Mouse (Mus musculus) embryonic facial prominence, embryonic 13.5 days (tissue): ENCODE data around the gene Il10. TPM values are rescaled to one million over a fixed set of nuclear protein-coding genes. Genes with fewer than 3 reads are reported as not detected.
"Not testable (repeated sequence)": the region's sequence is repeated elsewhere in the genome, so short reads cannot be mapped to it uniquely, and the experiment has no call there.

Experiments used
- ATAC-seq: fragments of 200-750 bp; cut with Nextera tagmentation; 2 replicates; pipeline ENCODE4 v1.8.0; 2017; ENCODE audit warnings: low read depth; ENCODE audit not compliant: insufficient number of reproducible peaks, insufficient read depth, low FRiP score, low TSS enrichment
- H3K27ac ChIP-seq: fragments of 300-500 bp; sonication (generic); 2 replicates; pipeline ENCODE4 v1.5.1; 2015; ENCODE audit warnings: moderate library complexity, mild to moderate bottlenecking, inconsistent platforms
- H3K27me3 ChIP-seq: fragments of 300-500 bp; sonication (generic); 2 replicates; pipeline ENCODE4 v1.6.1; 2015; ENCODE audit warnings: mild to moderate bottlenecking, inconsistent platforms
- H3K36me3 ChIP-seq: fragments of 300-500 bp; sonication (generic); 2 replicates; pipeline ENCODE4 v1.6.1; 2015; ENCODE audit warnings: mild to moderate bottlenecking, inconsistent platforms
- H3K4me1 ChIP-seq: fragments of 300-500 bp; sonication (generic); 2 replicates; pipeline ENCODE4 v1.6.1; 2015; ENCODE audit warnings: inconsistent platforms
- H3K4me2 ChIP-seq: fragments of 300-500 bp; sonication (generic); 2 replicates; pipeline ENCODE4 v1.6.1; 2015; ENCODE audit warnings: moderate library complexity, mild to moderate bottlenecking, inconsistent platforms
- H3K4me3 ChIP-seq: fragments of 300-500 bp; sonication (generic); 2 replicates; pipeline ENCODE4 v1.5.1; 2015; ENCODE audit warnings: mild to moderate bottlenecking, inconsistent platforms
- H3K9ac ChIP-seq: fragments of 300-500 bp; sonication (generic); 2 replicates; pipeline ENCODE4 v1.6.1; 2015; ENCODE audit warnings: mild to moderate bottlenecking, inconsistent platforms
- H3K9me3 ChIP-seq: fragments of 300-500 bp; sonication (generic); 2 replicates; pipeline ENCODE4 v1.6.1; 2016; ENCODE audit warnings: inconsistent platforms
- WGBS: fragments of 180-500 bp; shearing (Covaris S2); methylation state at CpG from one replicate; pipeline ENCODE4 v1.1.7; 2015; ENCODE audit warnings: mixed read lengths; 5-methylcytosine and 5-hydroxymethylcytosine counted together
- polyA plus RNA-seq: library from polyadenylated mRNA; unstranded; fragments of >200 nt; fragmentation: Nextera tagmentation; extraction: Ambion mirVana; gene quantifications from 2 replicates; pipeline ENCODE4 v1.2.1, GENCODE M21; 2015

The Il10 gene
- polyA plus RNA-seq, 1 experiment from 2014 or later: not detected

DNA sequence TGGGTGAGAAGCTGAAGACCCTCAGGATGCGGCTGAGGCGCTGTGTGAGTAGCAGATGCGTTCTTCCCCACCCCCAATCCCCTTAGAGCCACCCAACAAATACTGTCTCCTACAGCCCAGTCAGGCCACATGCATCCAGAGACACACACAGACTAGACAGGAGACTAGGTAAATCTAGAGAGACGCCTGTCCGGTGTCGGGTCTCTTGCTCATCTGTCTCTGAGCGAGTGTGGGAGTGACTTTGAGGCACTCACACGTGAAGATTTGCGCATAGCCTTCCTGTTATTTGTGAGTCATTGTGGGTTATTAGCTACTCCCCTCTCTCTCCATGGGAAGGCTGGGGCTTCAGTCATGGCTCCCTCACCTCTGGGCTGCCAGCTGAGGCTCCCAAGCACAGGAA lies 1.8 kb downstream of the Il10 start:
- peaks cover 3% of the 10 kb centered on the region for H3K27me3 ChIP-seq
- H3K4me3 ChIP-seq: no peak overlapping the region
- H3K27ac ChIP-seq: no peak overlapping the region
- no peak overlapping the region for H3K4me2 ChIP-seq
- H3K9me3 ChIP-seq: no peaks in the 10 kb centered on the region
- no peaks in the 10 kb centered on the region for H3K4me1 ChIP-seq
- H3K36me3 ChIP-seq: no peaks in the 10 kb centered on the region
- H3K9ac ChIP-seq: no peak overlapping the region
- WGBS: 72% methylated on average over 9 of the region's 9 CpGs
- no peak for ATAC-seq

DNA sequence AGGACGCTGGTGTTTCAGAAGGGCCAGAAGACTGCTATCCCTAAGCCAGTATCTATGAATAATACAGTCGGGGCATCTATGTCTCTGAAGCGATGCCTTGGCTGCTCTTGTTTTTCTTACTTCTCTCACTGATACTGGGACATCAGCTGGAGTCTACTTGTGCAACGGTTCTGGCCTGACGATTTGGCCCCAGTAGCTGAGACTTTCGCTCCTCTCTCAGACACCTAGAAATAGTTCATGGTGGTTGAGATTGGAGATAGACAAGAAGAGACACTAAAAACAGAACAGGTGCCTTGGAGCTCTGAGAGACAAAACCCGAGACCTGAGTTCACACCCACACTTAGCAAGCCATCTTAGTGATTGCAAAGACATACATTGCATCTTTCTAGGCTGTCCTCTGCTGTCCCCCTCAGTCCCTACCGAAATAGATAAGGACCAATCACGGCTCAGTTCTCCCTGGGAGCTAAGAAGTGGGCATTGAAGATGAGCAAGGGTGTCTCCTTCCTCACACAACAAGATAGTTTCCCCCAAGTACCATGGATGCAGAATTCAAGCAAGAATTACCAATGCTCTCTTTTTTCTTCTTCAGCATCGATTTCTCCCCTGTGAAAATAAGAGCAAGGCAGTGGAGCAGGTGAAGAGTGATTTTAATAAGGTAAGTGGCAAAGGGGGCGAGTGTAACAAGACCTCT lies 2.4 kb downstream of the Il10 start:
- Histone ChIP-seq H3K9ac (no peak overlapping the region), H3K4me2 (no peak overlapping the region), H3K4me1 (no peaks in the 10 kb centered on the region), H3K27ac (no peak overlapping the region), H3K4me3 (no peak overlapping the region), H3K27me3 (peaks cover 3% of the 10 kb centered on the region), H3K9me3 (no peaks in the 10 kb centered on the region), H3K36me3 (no peaks in the 10 kb centered on the region)
- ATAC-seq: no peak
- WGBS: 76% methylated on average over 11 of the region's 11 CpGs

DNA sequence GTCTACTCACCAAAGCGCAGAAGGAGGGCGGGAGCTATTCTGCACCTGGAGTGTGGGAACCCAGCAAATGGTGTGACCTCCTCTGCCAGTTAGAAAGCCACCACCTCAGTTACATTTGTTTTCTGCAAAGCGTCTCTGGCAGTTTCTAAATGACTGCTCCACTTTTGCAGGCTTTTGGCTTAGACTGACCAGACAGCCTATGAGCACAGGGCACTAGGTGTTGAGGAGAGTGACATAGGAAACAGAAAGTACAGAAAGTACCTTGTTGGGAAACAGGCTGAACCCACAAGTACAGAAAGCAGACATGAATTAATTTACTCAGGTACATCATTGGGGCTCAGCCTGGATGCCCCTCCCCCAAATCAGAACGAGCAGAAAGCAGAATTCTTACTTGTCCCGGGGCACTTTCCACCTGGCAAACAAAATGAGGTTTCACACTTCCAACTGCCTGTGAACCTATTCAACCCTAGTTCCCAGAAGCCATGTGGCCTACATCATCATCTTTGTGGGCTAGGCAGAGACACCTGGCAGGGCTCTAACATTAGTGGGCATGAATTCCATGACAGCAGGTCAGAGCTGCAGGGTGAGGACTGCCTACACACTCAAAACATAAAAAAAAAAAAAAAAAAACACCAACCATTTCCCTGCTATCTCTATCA lies 3.1 kb downstream of the Il10 start:
- Histone ChIP-seq H3K27ac (no peak overlapping the region), H3K4me3 (no peak overlapping the region), H3K4me1 (no peaks in the 10 kb centered on the region), H3K27me3 (peaks cover 3% of the 10 kb centered on the region), H3K36me3 (no peaks in the 10 kb centered on the region), H3K9ac (no peak overlapping the region), H3K4me2 (no peak overlapping the region), H3K9me3 (no peaks in the 10 kb centered on the region)
- 62% methylated on average over 5 of the region's 5 CpGs for WGBS
- no peak for ATAC-seq

DNA sequence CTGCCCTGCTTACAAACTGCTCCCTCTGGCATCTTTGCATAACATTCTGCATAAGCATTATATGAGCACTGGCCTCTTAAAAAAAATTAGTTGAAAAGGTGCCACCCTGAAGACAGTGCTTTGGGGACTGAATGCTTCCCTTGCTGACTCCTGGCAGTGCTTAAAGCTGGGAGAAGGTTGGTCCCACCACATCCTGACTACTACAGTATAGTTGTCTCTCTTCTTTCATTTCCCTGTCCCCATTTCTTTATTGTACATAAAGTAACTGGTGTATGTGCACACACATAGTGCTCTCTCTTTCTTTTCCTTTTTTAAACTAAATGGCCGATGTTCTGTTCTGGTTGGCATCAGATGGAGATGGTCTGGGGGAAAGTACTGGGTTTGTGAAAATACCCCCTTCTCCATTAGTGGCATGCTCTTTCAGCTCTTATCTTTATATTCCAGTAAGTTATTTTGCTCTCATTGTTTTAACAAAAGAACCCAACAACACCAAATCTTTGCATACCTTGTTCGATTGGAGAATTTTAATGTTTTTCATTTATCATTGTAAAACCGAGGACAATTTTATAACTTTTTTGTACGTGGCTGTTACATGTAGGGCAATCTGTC lies 3.7 kb downstream of the Il10 start:
- not testable (repeated sequence) for H3K27me3 ChIP-seq, H3K36me3 ChIP-seq, H3K4me2 ChIP-seq, H3K4me1 ChIP-seq, H3K9ac ChIP-seq, H3K27ac ChIP-seq, H3K4me3 ChIP-seq, H3K9me3 ChIP-seq, ATAC-seq
- 89% methylated on average over 4 of the region's 4 CpGs for WGBS

DNA sequence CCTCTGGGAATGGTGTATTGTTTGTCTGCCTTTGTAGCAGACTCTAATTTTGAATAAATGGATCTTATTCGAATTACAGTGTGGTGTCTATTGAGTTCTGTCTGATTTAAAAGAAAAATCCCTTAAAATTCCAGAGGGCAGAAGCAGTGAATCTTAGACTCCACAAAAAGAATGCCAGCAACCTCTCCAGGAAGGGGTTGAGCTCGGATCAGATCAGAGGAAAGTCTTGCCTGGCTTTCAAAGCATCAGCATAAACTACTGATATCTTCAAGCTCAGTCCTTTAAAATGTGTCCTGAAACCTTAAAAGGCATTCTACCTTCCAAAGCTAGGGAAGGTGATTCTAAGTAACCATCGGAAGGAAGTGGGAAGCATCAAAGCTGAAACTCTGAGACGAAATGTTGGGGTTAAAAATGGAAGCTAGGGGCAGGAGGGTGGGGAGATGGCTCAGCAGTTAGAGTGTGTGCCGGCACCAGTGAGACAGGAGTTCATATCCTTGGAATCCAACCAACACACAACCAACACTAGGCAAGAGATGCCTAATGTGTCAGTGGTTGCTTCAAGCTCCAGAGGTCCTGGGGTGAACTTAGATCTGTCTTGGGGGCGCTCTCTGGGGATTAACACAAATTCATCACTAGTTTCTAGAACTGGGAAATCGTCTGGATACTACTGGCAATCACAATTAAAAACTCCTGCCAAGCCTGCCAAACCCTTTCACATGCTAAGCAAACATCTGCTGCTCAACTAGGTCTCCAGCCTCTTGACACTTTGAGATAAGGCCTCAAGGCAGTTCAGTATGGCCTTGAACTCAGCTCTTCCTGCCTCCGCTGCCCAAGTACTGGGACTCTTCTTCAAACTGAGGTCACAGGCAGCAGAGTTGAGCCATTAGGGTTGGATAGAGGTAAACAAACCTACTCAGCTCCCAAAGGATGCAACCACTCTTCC lies 5.5 kb downstream of the Il10 start:
- WGBS: 79% methylated on average over 8 of the region's 8 CpGs
- Histone ChIP-seq H3K4me2 (no peak overlapping the region), H3K4me1 (no peaks in the 10 kb centered on the region), H3K36me3 (no peaks in the 10 kb centered on the region), H3K4me3 (no peak overlapping the region), H3K9me3 (no peaks in the 10 kb centered on the region), H3K27ac (no peak overlapping the region), H3K9ac (no peak overlapping the region), H3K27me3 (peaks cover 3% of the 10 kb centered on the region; the same call in 1 of the 2 replicates)
- no peak for ATAC-seq

DNA sequence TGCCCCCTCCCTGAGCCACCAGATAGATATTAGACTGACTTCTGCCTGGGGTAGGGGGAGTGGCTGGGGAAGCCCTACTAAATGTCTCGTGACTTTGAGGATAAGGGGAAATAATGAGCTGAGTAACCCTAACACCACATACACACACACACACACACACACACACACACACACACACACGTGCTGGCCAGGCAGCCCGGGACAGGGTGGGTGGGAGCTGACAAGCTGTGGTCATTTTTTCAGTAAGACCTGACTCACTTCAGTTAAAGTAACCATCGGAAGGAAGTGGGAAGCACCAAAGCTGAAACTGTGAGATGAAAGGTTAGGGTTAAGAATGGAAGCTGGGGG lies 6.2 kb downstream of the Il10 start:
- no peak overlapping the region for H3K9ac ChIP-seq
- no peaks in the 10 kb centered on the region for H3K9me3 ChIP-seq
- peaks cover 5% of the 10 kb centered on the region; the same call in 1 of the 2 replicates for H3K4me1 ChIP-seq
- H3K4me3 ChIP-seq: no peak overlapping the region
- no peak for ATAC-seq
- WGBS: 63% methylated on average over 2 of the region's 4 CpGs
- no peak overlapping the region for H3K4me2 ChIP-seq
- no peak overlapping the region for H3K27ac ChIP-seq
- peaks cover 3% of the 10 kb centered on the region; the same call in 1 of the 2 replicates for H3K27me3 ChIP-seq
- H3K36me3 ChIP-seq: no peaks in the 10 kb centered on the region

DNA sequence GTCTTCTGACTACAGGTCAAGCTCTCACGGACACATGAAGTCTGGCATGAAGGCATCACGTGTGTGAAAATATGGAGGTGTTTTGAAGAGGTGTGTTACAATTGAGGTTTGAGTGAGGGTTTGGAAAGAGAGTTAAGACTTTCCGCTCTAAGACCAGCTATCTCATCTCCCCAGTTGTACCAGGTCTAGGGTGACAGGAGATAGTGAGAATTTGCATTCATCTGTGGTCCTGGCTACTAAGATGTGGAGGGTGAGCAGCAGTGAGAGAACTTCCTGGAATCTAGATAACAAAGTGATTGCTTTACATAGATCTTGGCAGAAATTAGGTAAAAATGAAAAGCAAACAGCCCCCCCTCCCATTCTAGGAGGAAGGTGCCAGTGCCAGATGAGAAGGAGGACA lies 9.6 kb downstream of the Il10 start:
- 86% methylated on average over 3 of the region's 3 CpGs for WGBS
- H3K36me3 ChIP-seq: no peaks in the 10 kb centered on the region
- no peaks in the 10 kb centered on the region for H3K9me3 ChIP-seq
- H3K9ac ChIP-seq: no peak overlapping the region
- H3K27me3 ChIP-seq: no peaks in the 10 kb centered on the region
- no peak for ATAC-seq
- no peak overlapping the region for H3K4me3 ChIP-seq
- no peak overlapping the region for H3K27ac ChIP-seq
- peaks cover 11% of the 10 kb centered on the region for H3K4me1 ChIP-seq
- no peak overlapping the region for H3K4me2 ChIP-seq

DNA sequence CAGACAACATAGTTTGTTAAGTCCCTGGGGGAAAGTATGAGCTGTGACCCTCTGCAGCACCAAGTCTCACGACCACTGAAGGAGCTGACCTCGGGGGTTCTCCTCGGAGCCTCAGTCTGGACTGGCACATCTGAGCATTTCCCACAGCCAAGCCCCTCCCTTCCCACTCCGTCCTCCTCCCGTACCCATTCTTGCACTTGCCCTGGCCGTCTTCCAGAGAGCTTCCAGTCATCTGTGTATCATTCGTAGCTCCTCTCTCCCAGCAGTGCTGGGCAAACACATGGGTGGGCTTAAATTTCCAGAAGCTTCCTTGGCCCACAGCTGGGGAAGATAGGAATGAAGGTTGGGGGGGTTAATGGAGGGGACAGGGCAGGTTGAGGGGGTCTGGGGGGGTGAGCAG lies 10.6 kb downstream of the Il10 start:
- no peak for ATAC-seq
- H3K4me1 ChIP-seq: peaks cover 11% of the 10 kb centered on the region
- H3K27me3 ChIP-seq: no peaks in the 10 kb centered on the region
- no peak overlapping the region for H3K27ac ChIP-seq
- no peak overlapping the region for H3K4me3 ChIP-seq
- WGBS: 42% methylated on average over 7 of the region's 7 CpGs
- no peak overlapping the region for H3K4me2 ChIP-seq
- no peaks in the 10 kb centered on the region for H3K36me3 ChIP-seq
- H3K9me3 ChIP-seq: no peaks in the 10 kb centered on the region
- H3K9ac ChIP-seq: no peak overlapping the region

DNA sequence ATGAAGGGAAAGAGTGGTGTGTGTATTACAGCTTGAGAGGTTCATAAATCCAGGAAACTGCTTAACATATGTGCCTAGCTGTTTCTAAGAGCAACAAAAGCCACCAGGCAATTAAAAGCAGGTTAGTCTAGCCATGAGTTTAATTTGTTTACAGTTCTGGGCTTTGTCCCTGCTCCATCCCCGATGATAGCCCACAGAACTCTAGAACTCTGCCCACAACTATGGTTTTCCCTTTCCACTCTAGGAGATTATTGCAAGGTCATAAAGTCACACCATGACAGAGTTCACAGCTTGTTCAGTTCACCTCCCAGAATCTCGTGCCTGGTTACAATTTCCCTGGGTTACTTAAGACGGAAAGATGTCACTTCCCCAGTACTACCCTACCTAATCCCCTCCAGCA lies 11.6 kb downstream of the Il10 start:
- Histone ChIP-seq H3K4me1 (peaks cover 11% of the 10 kb centered on the region), H3K36me3 (no peaks in the 10 kb centered on the region), H3K9ac (no peak overlapping the region), H3K9me3 (no peaks in the 10 kb centered on the region), H3K4me3 (no peak overlapping the region), H3K27me3 (no peaks in the 10 kb centered on the region), H3K4me2 (no peak overlapping the region), H3K27ac (no peak overlapping the region)
- WGBS: 7% methylated on average over 3 of the region's 3 CpGs
- ATAC-seq: no peak

DNA sequence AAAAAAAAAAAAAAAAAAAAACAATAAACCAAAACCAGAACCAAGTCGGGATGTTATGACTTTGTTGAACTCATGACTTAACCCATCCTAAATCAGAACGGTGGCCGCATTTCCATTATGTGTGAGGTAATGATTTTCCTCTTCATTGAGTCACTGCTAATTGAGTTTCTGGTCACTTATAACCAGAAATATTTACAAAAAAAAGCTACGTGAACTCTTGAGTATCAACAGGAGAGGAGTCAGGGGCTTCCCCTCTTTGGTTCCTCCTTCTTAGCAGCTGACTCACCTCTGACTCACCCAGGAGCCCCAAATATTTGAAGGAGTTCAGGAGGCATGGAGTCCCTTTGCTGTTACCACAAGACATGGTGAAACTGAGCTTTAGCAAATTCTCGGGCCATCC lies 18.4 kb downstream of the Il10 start:
- Histone ChIP-seq H3K36me3 (no peaks in the 10 kb centered on the region), H3K27ac (no peak overlapping the region), H3K27me3 (no peaks in the 10 kb centered on the region), H3K4me3 (no peak overlapping the region), H3K4me2 (no peak overlapping the region), H3K9me3 (peaks cover 9% of the 10 kb centered on the region; the same call in 1 of the 2 replicates), H3K9ac (no peak overlapping the region), H3K4me1 (no peaks in the 10 kb centered on the region)
- no peak for ATAC-seq
- 89% methylated on average over 5 of the region's 5 CpGs for WGBS

DNA sequence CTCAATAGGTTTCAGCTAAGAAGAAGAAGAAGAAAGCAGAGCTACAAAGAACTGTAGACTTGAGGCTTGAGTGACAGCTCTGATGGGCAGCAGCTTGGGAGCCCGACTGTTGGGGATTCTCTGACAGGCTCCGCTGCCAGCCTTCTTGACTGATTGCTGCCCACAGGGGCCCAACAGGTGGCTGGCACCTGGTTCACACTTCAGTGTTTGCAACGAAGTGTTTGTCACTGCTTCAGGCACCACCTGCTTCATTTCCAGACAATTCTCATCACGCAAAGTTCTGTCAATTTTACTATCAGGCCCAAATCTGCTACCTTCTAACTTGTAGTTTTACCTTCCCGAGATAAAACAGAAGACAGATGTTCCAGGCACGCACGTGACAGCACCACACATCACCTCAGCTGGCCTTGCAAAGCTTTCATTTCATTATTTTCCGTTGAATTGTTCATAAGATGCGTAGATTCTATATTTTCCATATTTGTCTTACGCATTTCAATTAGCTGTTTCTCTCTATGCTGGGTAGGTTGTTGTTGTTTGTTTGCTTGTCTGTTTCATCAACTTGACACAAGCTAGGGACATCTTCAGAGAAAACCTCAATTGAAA lies 18.9 kb downstream of the Il10 start:
- Histone ChIP-seq H3K4me1 (no peaks in the 10 kb centered on the region), H3K9me3 (peaks cover 9% of the 10 kb centered on the region; the same call in 1 of the 2 replicates), H3K4me3 (no peak overlapping the region), H3K4me2 (no peak overlapping the region), H3K36me3 (no peaks in the 10 kb centered on the region), H3K27ac (no peak overlapping the region), H3K27me3 (no peaks in the 10 kb centered on the region), H3K9ac (no peak overlapping the region)
- no peak for ATAC-seq
- 85% methylated on average over 10 of the region's 10 CpGs for WGBS
